Mouse (Mus musculus) lung, postnatal 36 days (tissue): ENCODE results near the gene Klhl35.
"Not testable (repeated sequence)": the region's sequence is repeated elsewhere in the genome, so short reads cannot be mapped to it uniquely, and the experiment has no call there.

Experiments used
- DNase-seq: peaks from one replicate; pipeline ENCODE4 v3.0.0; 2022; ENCODE audit warnings: mixed read lengths

The Klhl35 gene

GRCm38 (mm10) chr7:99501148-99501547, 35.3 kb downstream of the Klhl35 start:
- DNase-seq, result no peak

- DNase-seq, result no peak
These were observed 38.8 kb downstream of the Klhl35 start for GRCm38 (mm10) chr7:99504556-99504955.

GRCm38 (mm10) chr7:99508187-99508586, 42.4 kb downstream of the Klhl35 start:
- not testable (repeated sequence) for DNase-seq

GRCm38 (mm10) chr7:99510087-99510501, 44.3 kb downstream of the Klhl35 start:
- peak; percentile 61 for DNase-seq

- DNase-seq, result no peak
These were observed 50.4 kb downstream of the Klhl35 start for GRCm38 (mm10) chr7:99516092-99516813.

GRCm38 (mm10) chr7:99516814-99517157, 51.0 kb downstream of the Klhl35 start:
- DNase-seq, result no peak

GRCm38 (mm10) chr7:99518954-99519644, 53.3 kb downstream of the Klhl35 start:
- peak; percentile 72 for DNase-seq

GRCm38 (mm10) chr7:99523121-99523520, 57.3 kb downstream of the Klhl35 start:
- no peak for DNase-seq
